Mouse (Mus musculus): ENCODE data around the gene Usp7.

Usp7 gene

DNA sequence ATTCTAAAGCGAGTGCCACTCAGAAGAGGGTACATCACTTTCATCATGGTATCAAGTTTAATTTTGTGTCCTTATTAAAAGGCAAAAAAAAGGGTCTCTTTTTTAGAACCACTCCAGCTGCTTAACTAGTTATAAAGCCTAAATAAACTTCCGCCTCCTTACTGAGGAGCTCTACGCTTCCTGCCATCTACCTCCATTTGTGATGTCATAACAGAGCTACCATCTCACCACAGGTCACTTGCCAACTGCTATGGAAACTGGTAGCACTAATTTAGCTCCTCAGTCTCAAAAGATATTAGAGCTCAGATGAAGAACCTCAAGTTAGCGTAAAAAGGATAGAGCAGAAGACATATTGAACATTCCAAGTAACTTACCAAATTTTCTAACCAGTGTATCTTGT, 71.7 kb downstream of the Usp7 start:
- no peak for DNase-seq (ENCODE audit: low spot score)

DNA sequence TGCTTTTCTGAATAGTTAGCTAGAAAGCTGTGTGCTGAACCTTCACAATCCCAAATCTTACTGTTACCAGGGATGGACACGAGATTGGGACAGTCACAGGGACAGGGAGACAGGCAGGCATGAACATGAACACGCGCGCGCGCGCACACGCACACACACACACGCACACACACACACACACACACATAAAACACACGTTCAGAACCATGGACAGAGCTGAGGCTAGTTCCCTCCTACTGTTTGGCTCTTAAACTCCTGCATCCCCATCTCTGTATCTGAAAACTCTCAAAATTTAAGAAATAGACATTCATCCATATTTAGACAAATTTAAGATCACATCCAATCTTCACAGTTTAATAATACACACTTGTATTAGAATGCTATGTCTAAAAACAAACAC, 74.4 kb downstream of the Usp7 start:
- DNase-seq (ENCODE audit: low spot score), result no peak

DNA sequence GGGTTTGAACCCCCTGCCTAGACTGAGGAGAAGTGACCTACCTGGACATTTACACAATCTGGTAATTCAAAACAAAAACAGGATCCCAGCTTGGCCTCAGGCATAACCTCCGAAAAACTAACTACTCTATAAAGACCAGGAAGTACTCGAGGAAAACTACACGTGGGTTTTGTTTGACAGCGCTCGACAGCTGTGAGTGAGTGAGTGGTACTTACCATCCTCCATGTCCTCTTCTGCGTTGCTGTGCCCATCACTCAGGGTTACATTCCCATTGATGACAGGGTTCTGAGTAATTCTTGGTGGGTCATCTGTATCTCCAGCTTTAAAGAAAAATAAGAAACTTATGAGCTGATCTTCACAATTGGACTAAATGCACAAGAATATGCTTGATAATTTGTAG, 75.8 kb downstream of the Usp7 start:
- DNase-seq (ENCODE audit: low spot score), result no peak

DNA sequence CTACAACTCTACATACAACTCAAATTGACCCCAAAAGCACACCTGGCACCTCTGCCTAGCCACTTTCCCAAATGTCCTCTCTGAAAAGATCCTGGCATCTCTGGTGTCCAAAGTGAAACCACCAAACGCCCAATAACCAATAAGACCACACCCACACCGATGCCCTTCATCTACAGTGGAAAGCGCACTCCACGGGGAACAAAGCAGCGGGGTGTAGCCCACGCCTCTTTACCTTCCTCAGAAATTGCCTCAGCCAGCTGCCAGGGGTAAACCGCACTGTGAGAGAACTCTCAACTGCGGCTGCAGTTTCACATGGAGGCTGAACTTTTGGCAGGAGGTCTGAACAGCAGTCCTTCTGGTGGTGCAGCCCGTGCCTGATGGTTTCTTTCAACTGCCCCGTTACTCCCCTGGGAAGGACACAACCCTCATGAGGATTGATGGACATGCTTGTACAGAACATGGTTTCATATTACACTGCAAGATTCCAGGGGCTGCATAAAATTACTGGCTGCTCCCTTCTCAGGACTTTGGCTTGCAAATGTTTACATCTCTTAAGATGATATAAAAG, 76.5 kb downstream of the Usp7 start:
- no peak for DNase-seq (ENCODE audit: low spot score)

DNA sequence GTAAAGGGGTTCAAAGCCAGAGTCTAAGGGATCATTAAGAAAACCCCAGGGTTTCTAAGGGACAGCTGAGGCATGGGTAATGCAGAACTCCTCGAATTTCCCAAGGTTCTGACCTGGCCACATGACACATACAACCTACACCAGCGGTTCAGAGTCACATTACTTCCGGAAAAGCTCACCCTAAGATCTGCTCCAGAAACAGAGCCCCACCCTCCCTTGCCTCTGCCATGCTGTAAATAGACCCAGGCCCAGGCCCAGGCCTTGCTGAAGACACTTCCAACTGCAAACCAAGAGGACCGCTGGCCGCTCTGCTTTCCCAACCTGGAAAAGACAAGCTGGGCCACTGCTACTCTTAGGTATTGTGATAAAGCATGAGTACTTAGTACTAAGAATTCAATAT, 77.3 kb downstream of the Usp7 start:
- DNase-seq (ENCODE audit: low spot score), result no peak

DNA sequence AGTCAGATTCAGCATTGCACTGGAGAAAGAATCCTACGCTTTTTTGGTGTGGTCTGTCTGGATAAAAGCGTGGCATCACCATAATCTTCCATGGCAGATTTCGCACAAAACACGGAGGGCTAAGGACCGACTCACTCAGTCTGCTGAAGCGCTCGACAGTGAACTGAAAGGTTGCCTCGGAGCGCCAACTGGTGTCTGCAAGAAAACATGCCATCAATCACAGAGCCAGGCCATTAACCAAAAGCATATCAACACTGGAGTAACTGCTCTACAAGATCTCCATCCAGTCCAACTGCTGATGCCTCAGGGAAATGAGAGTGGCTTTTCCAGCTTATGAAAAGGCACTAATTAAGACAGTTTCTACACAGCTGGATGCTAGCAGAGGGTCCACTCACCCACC, 80.1 kb downstream of the Usp7 start:
- DNase-seq (ENCODE audit: low spot score), result no peak

DNA sequence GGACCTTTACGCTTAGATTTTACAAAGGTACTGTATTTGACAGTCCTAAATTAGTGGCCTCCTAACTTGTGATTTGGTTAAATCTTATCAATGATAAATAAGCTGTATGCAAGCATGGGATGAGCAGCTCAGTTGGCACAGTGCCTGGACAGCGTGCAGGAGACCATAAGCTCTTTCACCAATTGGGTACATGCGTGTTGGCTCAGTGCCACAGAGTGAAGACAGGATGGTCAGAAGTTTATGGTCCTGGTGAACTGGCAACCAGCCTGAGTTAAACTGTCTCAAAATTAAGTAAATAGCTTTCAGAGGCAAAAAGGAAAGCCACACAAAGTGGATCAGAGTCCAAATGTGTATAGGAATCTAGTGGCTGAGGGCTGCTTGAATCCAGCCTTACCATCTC, 91.5 kb downstream of the Usp7 start:
- DNase-seq (ENCODE audit: low spot score), result no peak

DNA sequence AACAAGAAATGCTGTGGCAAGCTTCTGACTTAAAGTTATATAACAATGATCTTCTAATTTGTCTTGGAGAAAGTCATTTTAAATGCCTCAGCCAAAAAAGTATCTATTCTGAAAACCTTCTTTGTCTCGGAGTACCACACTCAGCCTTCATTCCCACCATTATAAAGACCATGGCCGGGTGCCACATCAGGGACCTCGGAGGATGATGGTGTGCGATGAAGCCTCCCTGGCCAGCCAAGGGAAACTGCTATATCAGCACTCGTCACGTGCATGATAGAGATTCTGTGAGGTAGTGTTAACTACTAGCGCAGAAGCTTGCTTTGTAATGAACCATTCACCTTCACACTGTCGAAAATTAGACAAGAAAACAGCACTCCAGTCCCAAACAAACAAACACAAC, 92.6 kb downstream of the Usp7 start:
- DNase-seq (ENCODE audit: low spot score), result no peak

DNA sequence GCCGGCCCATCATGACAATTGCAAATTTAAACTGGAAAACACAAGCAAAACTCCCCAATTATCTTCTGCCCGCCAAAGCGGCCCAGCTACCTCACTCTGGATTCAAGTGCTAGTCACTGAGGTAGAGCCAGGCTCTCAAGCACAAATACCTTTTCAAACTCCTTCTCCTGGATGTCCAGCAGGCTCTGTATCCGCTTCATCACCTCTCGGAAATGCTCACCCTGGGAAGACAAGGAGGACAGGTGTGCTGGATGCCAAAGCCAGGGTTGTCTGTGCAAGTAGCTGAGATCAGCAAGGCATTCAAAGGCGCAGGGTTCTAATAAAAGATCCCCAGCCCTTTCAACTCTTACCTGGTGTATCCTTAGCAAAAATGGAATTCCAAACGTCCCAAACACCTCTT, 100.9 kb downstream of the Usp7 start:
- DNase-seq (ENCODE audit: low spot score), result no peak

DNA sequence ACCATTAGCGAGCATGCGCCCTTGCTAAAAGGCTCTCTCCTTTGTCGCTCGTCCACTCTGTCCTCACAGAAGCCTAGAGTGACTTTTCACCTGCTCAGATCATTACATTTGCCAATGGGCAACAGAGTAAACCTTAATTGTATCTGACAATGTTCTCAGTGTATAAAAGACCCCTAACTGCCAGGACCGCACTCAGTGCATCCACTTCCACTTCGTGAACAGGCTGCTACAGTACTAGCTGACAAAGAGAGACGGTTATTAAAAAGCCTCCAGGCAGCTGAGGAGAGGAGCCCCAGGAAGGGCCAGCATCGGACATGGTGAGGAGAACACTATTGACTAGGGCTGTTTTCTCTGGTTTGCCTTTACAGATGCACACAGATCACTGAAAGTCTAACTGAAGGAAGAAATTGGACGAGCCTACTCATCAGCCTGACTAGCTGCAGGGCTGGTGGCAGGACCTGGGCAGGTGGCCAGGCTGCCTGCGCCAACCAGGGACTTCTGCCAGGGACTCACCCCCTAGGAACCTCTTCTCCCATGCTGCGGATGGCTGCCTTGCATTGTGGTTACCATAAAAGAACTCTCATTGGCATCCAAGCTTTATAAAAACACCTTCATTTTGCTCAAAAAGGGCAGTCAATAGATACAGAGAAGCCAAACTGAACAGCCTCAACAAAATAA, 102.0 kb downstream of the Usp7 start:
- no peak for DNase-seq (ENCODE audit: low spot score)

DNA sequence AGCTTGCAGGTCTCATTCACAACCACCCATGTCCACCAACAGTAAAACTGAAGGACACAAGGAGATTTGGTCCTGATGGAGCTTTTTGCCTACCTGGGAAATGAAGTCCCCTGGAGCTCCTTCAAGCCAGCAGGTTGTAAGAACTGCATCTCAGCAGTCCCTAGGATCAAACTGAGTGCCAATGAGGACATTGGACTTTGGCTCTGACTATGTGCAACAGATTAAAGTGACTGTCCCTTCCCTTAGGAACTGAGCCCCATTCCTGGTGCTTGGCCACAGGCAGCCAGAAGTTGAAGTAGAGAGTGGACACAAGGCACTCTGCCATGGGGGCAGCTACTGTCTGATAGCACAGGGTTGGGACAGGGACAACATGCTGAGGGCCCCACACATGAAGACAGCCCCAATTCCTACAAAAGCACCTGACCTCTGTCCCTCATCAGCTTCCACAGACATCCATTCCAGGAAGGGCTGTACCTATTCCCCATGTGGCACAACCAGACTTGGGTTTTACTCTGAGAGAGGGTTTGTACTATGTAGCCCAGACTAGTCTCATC, 104.5 kb downstream of the Usp7 start:
- DNase-seq (ENCODE audit: low spot score), result no peak

DNA sequence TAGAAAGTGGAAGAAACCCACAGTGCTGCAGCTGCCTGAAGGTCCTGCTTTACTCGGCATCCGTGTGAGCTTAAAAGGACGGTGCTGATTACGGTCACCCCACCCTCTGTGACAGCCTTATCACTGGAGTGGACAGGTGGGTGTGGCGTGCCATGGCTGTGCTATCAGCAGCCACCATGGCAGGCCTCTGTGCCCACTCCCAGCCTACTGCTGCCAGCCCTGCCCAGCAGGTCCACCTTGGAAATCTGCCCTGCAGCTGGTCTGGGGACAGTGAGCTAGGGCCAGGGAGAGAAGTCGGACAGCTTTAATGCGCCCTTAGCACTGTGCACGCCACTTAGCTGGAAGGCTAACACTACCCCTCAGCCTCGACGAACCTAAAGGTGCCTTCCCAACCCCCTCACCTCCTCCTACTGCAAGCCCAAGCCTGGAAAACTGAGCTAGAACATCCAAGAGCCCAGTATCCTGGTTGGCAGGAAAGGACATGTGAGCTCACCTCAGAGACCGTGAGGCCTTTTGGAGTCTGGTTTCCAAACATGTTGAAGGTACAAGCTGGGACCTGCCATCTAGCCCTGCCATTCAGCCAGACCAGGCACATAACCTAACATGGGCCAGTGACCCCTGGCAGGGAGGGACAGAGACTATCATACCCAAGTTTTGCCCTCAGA, 105.1 kb downstream of the Usp7 start:
- DNase-seq (ENCODE audit: low spot score), result no peak

DNA sequence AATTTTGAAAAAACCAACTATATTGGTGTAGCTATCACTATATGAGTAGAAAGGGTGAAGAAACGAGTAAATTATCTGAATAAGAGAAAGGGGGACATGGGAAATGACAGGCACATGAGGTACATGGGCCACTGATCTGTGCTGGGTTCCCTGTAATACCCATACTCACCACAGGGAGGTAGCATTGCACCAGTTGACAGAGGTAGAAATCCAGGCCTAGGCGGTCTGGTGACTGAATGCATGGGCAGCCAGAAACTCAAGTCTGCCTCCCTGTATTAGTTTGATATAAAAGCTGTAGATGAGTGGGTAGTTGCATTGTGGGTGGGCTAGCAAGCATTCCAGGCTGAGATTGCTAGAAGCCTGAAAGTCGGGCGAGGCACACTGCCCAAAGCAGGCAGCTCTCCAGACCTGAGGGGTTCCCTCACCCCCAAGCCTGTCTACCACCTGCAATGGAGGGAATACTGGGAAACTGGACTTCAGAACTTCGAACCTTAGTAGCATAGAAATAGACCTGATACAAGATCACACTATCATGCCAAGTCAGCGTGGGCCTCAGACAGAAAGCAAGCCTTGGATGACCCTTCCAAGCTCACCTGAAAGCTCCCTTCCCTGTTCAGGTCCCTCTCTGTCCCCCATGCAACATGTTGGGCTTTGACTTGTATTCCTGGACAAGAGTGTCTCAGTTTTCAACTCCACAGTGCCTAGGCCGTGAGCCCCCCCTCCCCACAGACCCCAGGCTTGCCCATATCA, 105.8 kb downstream of the Usp7 start:
- peak; percentile 35 for DNase-seq (ENCODE audit: low spot score)

DNA sequence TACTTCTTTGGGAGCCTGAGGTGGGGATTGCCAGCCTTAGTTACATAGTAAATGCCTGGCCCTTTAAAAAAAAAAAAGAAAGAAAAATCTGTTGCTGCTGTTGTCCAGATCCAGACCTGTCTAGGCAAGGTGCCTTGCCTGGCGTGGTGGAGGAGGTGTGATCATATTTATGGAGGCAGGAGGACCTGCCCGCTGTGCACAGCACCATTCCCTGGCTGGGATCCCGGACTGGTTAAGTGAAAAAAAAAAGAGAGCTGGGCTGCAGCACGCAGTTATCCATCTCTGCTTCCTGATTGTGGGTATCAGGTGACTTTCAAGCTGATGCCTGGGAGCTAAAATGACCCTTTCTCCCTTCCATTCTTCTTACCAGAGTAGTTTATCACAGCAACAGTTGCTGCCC, 107.0 kb downstream of the Usp7 start:
- no peak for DNase-seq (ENCODE audit: low spot score)

DNA sequence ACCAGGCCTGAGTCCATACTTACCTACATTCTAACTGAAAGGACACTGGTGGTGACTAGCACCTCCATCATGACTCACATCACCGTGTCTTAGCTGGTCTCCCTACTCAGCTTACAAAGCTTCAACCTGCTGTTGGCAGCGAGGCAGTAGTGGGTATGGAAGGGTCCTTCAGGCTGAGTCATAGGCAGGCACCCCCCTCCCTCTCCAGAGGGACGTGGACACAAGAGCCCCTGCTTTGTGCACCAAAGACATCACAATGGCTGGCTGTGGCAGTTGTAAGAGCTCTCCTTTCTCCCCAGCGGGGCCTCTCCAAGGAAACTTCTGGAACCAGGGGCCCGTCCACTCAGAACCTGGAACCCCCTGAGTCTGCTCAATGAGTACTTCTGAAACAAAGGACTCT, 111.6 kb downstream of the Usp7 start, which contains the start of gene Gm5767:
Gene Gm5767 (plus strand): TSS at position 301 of the 400 bp plus-strand sequence.
- DNase-seq (ENCODE audit: low spot score), result no peak

DNA sequence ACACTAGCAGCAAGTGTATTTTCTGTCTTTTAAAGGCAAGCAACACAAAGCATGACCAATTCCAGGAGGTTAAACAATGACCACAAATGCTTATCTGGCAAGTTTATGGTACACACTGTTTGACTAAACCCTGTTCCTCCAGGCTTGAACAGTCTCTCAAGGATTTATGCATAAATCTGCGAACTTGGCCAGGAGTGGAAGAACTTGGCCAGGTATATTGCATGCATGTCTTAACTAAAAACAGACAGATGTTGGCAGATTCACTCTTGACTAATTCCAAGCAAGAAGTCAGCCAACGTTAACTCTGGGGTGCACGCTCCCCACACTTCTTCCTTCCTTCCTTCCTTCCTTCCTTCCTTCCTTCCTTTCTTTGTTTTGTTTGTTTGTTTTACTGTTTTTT, 112.3 kb downstream of the Usp7 start:
- DNase-seq (ENCODE audit: low spot score), result no peak

DNA sequence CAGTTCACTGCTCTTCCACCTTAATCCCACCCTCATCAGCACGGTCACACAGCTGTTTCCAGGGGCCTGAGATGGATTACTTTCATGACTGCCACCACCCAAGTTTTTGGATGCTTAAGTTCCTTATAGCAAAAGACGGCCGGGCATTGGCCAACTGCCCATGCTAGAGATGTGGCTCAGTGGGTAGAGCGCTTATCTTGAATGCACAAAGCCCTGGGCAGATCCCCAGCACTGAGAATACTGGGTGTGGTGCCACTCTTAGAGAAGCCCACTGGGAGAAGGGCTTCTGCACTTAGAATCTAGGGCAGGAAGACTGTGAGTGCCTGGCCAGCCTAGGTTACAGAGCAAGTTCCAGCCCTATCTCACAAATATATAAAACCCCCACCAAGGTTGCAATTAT, 113.4 kb downstream of the Usp7 start:
- DNase-seq (ENCODE audit: low spot score), result no peak

DNA sequence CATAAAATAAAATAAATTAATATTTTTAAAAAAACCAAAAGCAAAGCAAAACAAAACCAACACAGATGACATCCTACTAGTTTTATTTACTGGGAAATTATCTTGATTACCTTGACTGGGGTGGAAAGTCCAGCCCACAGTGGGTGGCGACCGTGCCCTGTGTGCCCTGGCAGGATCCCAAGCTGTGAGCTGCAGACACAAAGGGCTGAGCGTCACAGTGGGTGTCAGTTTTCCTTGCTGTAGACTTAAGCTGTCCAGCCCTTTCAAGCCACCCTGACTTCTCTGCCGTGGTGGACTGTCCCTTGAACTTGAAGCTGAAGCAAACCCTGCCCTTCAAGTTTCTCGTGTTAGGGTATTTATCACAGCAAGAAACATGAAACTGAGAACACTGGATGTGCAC, 114.1 kb downstream of the Usp7 start:
- DNase-seq (ENCODE audit: low spot score), result no peak

DNA sequence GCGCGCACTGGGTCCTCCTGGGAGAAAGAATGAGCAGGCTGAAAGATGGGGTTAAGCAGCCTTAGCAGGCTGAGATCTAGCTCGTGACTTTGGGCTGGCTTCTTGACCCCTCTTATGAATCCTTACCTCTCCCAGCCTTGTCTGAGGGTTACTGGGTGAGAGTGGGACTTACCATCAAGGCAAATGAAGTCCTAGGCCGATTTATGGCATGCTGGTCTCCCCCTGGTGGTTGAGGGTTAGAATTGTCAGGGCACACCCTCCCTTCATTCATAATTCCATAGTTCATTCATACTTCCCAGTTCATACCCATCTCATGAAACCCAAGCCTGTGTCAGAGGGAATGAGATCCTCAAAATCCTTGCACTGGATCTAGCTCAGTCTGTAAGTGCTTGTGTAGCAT, 115.3 kb downstream of the Usp7 start:
- no peak for DNase-seq (ENCODE audit: low spot score)

DNA sequence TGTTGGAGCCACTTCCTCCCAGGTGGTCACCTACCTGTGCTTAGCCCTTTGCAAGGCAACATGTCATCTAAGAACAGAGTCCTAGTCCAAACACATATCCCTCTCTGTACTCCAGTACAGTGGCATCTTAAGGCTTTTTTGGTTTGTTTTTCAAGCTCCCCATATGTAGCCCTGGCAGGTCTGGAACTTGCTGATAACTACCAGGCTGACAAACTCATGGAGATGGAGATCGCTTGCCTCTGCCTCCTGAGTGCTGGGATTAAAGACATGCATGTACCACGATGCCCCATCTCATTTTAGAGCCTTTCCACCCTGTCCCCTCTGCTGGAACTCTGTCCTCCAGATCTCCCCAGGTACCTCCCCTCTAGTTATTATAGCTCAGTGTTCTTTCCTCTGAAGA, 115.9 kb downstream of the Usp7 start:
- DNase-seq (ENCODE audit: low spot score), result no peak

DNA sequence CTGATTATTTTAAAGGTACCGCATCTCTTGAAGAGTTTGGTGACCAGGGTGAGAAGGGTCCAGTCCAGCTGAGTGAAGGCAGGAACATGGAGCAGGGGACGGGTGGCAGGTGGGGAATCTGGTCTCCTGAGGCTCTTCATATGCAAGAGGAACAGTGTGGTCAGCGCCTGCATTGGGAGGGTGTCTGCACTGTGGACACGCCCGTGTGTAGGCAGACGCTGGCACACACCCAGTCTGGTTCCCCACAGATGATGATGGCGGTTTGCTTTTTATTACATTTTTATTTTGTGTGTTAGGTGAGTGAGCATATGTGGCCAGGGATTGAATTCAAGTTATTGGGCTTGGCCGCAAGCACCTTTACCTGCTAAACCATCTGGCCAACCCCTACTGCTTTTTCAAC, 116.5 kb downstream of the Usp7 start:
- DNase-seq (ENCODE audit: low spot score), result no peak

DNA sequence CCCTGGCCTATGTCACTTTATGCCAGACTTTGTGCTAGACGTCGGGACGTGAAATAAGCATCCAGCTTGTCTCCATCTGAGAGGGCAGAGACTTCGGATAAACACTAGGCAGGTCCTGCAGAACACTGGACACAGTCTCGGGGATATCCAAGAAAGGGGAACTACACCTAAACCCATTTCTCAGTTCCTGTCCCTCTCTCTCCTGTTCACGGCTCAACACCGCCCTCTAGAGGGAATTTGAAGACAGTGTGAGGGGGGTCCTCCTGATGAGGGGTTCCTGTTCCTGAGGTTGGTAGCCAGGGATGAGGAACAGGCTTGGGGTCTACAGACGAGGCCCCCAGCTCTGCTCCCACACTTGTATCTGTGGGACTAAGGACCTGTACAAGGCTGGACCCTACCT, 117.9 kb downstream of the Usp7 start:
- DNase-seq (ENCODE audit: low spot score), result no peak

DNA sequence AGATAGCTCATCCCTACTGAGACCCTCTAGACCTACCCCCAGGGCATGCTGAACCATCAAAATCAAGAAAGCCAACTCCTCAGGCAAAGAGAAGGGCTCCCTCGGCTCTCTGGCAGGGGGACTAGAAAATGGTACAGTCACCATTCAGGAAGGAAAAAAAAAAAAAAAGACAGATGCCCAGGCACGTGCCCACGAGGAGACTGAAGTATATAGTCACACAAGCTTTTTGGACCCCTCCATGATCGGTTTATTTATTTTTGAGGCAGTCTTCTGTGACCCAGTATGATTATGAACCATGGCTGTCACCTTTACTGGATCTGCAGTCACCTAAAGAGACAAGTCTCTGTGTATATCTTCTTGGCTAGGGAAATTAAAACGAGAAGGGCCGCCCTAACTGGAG, 118.8 kb downstream of the Usp7 start:
- DNase-seq (ENCODE audit: low spot score), result no peak
